21 mouse cellular contexts compared by ENCODE assay signal in genomic region chr15:96494279-96494678, GRCm38 (mm10).
"Had no signal": no experiment of that assay in that cellular context is flagged by ENCODE, and none has a peak within 500 bp of the region (broad histone marks: within the 10 kb centered on the region; RNA-seq: fewer than 3 reads in every experiment).

No protein-coding gene starts in this region.

- H3K27me3 ChIP-seq: kidney, embryonic 15.5 days; limb, embryonic 12.5 days; limb, embryonic 15.5 days; liver, embryonic 15.5 days; megakaryocyte, embryonic 14.5 days; midbrain, embryonic 13.5 days; neural tube, embryonic 13.5 days had no signal

- H3K36me3 ChIP-seq: kidney, embryonic 15.5 days; limb, embryonic 12.5 days; limb, embryonic 15.5 days; liver, embryonic 15.5 days; midbrain, embryonic 10.5 days; midbrain, embryonic 13.5 days; neural tube, embryonic 13.5 days had no signal

- H3K4me2 ChIP-seq: kidney, embryonic 15.5 days; limb, embryonic 12.5 days; limb, embryonic 15.5 days; liver, embryonic 15.5 days; lung, embryonic 14.5 days; midbrain, embryonic 13.5 days; neural tube, embryonic 13.5 days had no signal

- DNase-seq: kidney, adult 8-10 months; kidney, postnatal 10 days; kidney, postnatal 4 days; left cerebral cortex, postnatal 4 days; lung, embryonic 14.5 days; lung, postnatal 36 days; thymus, adult 2 months; thymus, postnatal 14 days; thymus, postnatal 4 days had no signal

- ATAC-seq: intestine, embryonic 16.5 days; lung, postnatal 0 days; midbrain, embryonic 13.5 days; midbrain, embryonic 16.5 days had no signal

- H3K27ac ChIP-seq: kidney, embryonic 15.5 days; limb, embryonic 12.5 days; limb, embryonic 15.5 days; liver, embryonic 15.5 days; midbrain, embryonic 10.5 days; midbrain, embryonic 13.5 days; neural tube, embryonic 13.5 days had no signal

- H3K9ac ChIP-seq: kidney, embryonic 15.5 days; limb, embryonic 12.5 days; limb, embryonic 15.5 days; liver, embryonic 15.5 days; lung, embryonic 14.5 days; midbrain, embryonic 13.5 days; neural tube, embryonic 13.5 days had no signal

- H3K9me3 ChIP-seq: kidney, embryonic 15.5 days; limb, embryonic 12.5 days; limb, embryonic 15.5 days; liver, embryonic 15.5 days; midbrain, embryonic 13.5 days had no signal

- H3K4me3 ChIP-seq: kidney, embryonic 15.5 days; limb, embryonic 12.5 days; limb, embryonic 15.5 days; liver, embryonic 15.5 days; megakaryocyte, embryonic 14.5 days; midbrain, embryonic 10.5 days; midbrain, embryonic 13.5 days; myocyte; neural tube, embryonic 13.5 days had no signal
